Mouse (Mus musculus): ENCODE measurements at regions not wholly inside any gene's neighbourhood (a gene's known extent, or its start where the extent isn't known, plus 50 kb on each side); places are given as distances from the start of the nearest gene placed in this dataset.

DNA sequence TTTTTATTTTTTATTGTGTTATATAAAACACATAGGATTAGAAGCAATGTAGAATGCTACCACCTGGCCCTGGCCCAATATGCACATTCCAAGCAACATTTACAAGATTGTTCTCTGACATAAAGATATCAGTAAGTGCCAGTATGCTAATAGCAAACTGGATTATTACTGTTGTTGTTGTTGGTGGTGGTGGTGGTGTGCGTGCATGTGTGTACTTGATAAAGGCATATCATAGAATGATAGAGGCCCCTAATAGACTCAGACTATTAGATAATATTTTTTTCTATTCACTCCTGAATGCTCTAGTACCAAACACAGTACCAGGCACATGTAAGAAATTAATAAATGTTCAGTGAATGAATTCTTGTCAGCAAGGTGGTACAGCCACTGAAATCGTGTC lies 98.9 kb upstream of the Tbc1d5 start:
- DNase-seq (ENCODE audit: extremely low spot score in 1 of 2, low spot score in 1 of 2), result no peak

- no peak for DNase-seq (ENCODE audit: extremely low spot score in 1 of 2, low spot score in 1 of 2)
Measured at GRCm38 (mm10) chr17:51277161-51277560, 98.0 kb upstream of the Tbc1d5 start.

GRCm38 (mm10) chr17:51272025-51272424 lies 92.9 kb upstream of the Tbc1d5 start:
- DNase-seq (ENCODE audit: extremely low spot score in 1 of 2, low spot score in 1 of 2), result no peak

GRCm38 (mm10) chr17:51262946-51263345 lies 83.8 kb upstream of the Tbc1d5 start:
- peak; percentile 9 to 23 for DNase-seq (ENCODE audit: extremely low spot score in 1 of 2, low spot score in 1 of 2)

DNA sequence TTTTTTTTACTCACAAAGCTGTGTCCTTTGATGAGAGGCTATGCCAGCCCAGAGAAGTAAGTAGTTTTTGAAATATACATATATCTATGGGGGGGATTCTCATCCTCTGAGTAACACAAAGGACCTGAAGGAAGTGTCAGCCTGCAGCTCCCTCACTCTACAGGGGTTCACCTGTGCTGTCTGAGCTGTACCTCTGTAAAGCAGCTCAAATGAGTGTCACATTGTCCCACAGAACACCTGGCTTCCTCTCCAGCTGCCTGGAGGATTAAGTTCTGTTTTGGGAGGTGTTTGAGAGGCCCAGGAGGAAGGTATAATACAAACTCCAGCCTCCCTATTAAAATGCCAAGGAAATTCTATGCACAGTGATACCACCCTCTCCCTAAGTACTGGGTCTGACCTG lies 83.3 kb upstream of the Tbc1d5 start:
- no peak for DNase-seq (ENCODE audit: extremely low spot score in 1 of 2, low spot score in 1 of 2)

- no peak for DNase-seq (ENCODE audit: extremely low spot score in 1 of 2, low spot score in 1 of 2)
Measured at GRCm38 (mm10) chr17:51258316-51258715, 79.2 kb upstream of the Tbc1d5 start.

DNA sequence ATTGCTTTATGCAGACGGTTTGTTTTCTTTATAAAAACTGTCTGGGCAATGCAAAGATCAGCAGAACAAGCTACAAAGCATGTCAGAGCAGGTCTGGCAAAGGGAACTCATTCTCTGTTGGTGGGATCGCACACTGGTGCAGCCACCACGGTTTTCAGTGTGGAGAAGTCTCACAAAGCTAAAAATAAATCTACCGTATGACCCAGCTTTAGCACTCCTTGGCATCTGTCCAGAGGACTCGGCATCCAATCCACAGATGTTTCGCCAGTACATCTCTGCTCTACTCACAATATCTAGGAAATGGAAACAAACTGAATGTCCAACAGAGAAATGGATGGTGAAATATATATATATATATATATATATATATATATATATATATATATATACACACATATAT lies 69.4 kb upstream of the Tbc1d5 start:
- no peak for DNase-seq (ENCODE audit: extremely low spot score in 1 of 2, low spot score in 1 of 2)

- DNase-seq (ENCODE audit: extremely low spot score in 1 of 2, low spot score in 1 of 2), result no peak
Measured at GRCm38 (mm10) chr17:51246038-51246437, 66.9 kb upstream of the Tbc1d5 start.

DNA sequence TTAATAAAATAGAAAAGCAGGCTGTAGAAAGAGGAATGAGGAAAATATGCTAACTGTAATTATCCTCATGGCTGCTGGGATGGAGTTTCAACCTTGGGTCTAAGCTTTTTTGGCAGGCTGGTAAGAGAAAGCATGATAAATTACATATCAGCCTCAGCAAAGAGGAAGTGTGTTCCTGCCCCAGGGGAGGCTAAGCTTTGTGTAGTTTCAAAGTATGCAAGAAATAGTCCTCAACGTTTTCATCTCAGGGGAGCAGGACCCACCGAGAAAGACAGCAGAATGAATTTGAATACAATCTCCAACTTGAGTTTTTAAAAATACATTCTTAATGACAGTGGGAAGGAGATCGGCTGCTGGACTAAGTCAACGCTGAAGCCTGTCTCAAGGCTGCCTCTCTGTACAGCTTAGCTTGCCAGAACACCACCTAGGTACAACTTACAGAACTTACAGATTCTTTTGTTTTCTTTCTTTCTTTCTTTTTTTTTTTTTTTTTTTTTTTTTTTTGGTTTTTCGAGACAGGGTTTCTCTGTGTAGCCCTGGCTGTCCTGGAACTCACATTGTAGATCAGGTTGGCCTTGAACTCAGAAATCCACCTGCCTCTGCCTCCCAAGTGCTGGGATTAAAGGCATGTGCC lies 61.3 kb upstream of the Tbc1d5 start:
- no peak for DNase-seq (ENCODE audit: extremely low spot score in 1 of 2, low spot score in 1 of 2)

DNA sequence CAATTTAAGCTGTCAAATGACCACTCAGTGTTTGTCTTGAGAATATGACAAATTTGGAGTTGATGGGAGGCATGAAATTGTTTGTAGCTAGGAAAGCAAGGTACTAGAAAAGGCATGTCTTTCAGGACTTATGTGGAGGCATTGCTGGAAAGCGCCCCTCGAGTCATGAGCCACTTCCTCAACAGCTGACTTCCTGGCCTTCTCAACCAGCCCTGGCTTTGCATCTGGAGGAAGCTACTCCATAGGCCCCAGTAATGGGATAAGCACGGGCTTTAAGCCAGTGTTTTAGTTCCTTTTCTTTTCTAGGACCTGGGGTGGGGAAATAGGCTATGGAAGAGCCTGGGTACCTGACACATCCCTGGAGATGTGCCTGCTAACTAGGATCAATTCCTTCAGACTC lies 60.3 kb upstream of the Tbc1d5 start:
- no peak for DNase-seq (ENCODE audit: extremely low spot score in 1 of 2, low spot score in 1 of 2)
